27 mouse cellular contexts compared by ENCODE assay signal in the genomic region with DNA sequence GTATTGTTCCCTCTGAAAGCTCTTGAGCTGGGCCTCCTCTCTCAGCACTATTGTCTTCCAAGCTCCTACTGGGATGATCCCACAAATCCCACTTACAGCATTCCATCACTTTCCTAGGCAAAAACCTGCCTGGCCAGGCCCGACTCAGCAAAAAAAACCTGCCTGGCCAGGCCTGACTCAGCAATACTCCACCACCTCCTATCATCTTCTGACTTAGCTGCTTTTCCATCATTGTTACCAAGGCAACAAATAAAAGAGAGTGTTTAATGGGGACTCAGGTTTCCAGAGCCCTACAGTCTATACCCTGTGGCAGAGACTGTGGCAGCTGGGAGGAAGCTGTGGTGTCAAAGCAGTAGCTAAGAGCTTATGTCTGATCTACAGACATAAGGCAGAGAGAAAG. TPM values are rescaled to one million over a fixed set of nuclear protein-coding genes. Genes with fewer than 3 reads are reported as not detected.
"Had no signal": no experiment of that assay in that cellular context is flagged by ENCODE, and none has a peak within 500 bp of the region (broad histone marks: within the 10 kb centered on the region; RNA-seq: fewer than 3 reads in every experiment).

No protein-coding gene starts in this region.

- H3K27me3 ChIP-seq: lung, embryonic 15.5 days; midbrain, embryonic 13.5 days; midbrain, embryonic 15.5 days; neural tube, embryonic 12.5 days had no signal

- DNase-seq: lung, adult 2 months; lung, postnatal 14 days; lung, postnatal 36 days; retina, postnatal 1 day; right cerebral cortex, adult 18-20 months; right cerebral cortex, postnatal 25 days; right cerebral cortex, postnatal 4 days; spleen, adult 18-20 months; thymus, adult 18-20 months; thymus, postnatal 14 days; thymus, postnatal 36 days had no signal

- H3K36me3 ChIP-seq: lung, embryonic 15.5 days; midbrain, embryonic 13.5 days; midbrain, embryonic 15.5 days; neural tube, embryonic 12.5 days had no signal

- ATAC-seq: lung, postnatal 0 days; midbrain, embryonic 13.5 days; midbrain, embryonic 15.5 days had no signal

- H3K4me1 ChIP-seq: lung, embryonic 15.5 days; midbrain, embryonic 13.5 days; midbrain, embryonic 15.5 days; neural tube, embryonic 12.5 days had no signal

- H3K4me2 ChIP-seq: lung, embryonic 15.5 days; midbrain, embryonic 11.5 days; midbrain, embryonic 13.5 days; midbrain, embryonic 15.5 days; neural tube, embryonic 12.5 days had no signal

- H3K27ac ChIP-seq: lung, embryonic 15.5 days; macrophage; midbrain, embryonic 13.5 days; midbrain, embryonic 15.5 days; neural tube, embryonic 12.5 days had no signal

- H3K9me3 ChIP-seq: midbrain, embryonic 15.5 days; neural tube, embryonic 12.5 days had no signal

- H3K9ac ChIP-seq: lung, embryonic 15.5 days; midbrain, embryonic 13.5 days; midbrain, embryonic 15.5 days; neural tube, embryonic 12.5 days had no signal

- H3K4me3 ChIP-seq: lung, embryonic 15.5 days; midbrain, embryonic 13.5 days; midbrain, embryonic 15.5 days; neural tube, embryonic 12.5 days had no signal

RNA-seq across cellular contexts. Expression of a gene that starts 18.6 kb away (rescaled TPM):
- total RNA-seq: megakaryocyte progenitor cell, adult 5-6 weeks; midbrain, postnatal 0 days; monocyte, adult 5-6 weeks; neutrophil, adult 5-6 weeks had no signal
- polyA plus RNA-seq: macrophage; midbrain, embryonic 11.5 days; midbrain, embryonic 13.5 days; midbrain, embryonic 15.5 days; neural tube, embryonic 14.5 days had no signal

RNA-seq across cellular contexts. Expression of a gene that starts 29.2 kb away (rescaled TPM):
- total RNA-seq: neutrophil, adult 5-6 weeks had no signal
- polyA plus RNA-seq: macrophage; midbrain, embryonic 11.5 days had no signal

RNA-seq across cellular contexts. Expression of a gene that starts 36.0 kb away (rescaled TPM):
- total RNA-seq: megakaryocyte progenitor cell, adult 5-6 weeks; monocyte, adult 5-6 weeks; neutrophil, adult 5-6 weeks had no signal
- polyA plus RNA-seq: lung, adult 2 months; lung, postnatal 0 days; macrophage; midbrain, embryonic 11.5 days; thymus, postnatal 0 days had no signal

RNA-seq across cellular contexts. Expression of a gene that starts 52.0 kb away (rescaled TPM):
- total RNA-seq: megakaryocyte progenitor cell, adult 5-6 weeks; monocyte, adult 5-6 weeks; neutrophil, adult 5-6 weeks had no signal
- polyA plus RNA-seq: liver, embryonic 16.5 days; macrophage; midbrain, embryonic 11.5 days; midbrain, embryonic 13.5 days; neural tube, embryonic 12.5 days; small intestine, adult 2 months; stomach, embryonic 14.5 days had no signal
